Mouse (Mus musculus): ENCODE measurements around the gene Gimd1.

- TF ChIP-seq CTCF (IDR thresholded peaks at IDR 0.05; ENCODE audit: extremely low read depth, insufficient read length, insufficient replicate concordance, low read depth, low read length), result no peak
- TF ChIP-seq POLR2A (IDR thresholded peaks at IDR 0.05; ENCODE audit: low read depth, low read length), result no peak
These were observed 39.6 kb upstream of the Gimd1 start for GRCm38 (mm10) chr3:132590010-132590409.

Data from small intestine, adult 2 months (tissue).